Mouse (Mus musculus) liver, embryonic 14.5 days (tissue): ENCODE measurements at regions not wholly inside any gene's neighbourhood (a gene's known extent, or its start where the extent isn't known, plus 50 kb on each side); places are given as distances from the start of the nearest gene placed in this dataset.

ENCODE experiments used
- ATAC-seq: fragments of 200-750 bp; cut with Nextera tagmentation; 2 replicates; pipeline ENCODE4 v1.8.0; 2017; ENCODE audit warnings: moderate number of reproducible peaks, mild to moderate bottlenecking, moderate library complexity; ENCODE audit not compliant: insufficient read depth
- DNase-seq, 3 experiments: peaks; one replicate each; pipeline ENCODE4 v3.0.0-alpha.2; 2012 to 2013; ENCODE audit warnings: low read depth in 3 of 3, low spot score in 3 of 3
- H3K27ac ChIP-seq: fragments of 300-500 bp; sonication (generic); 2 replicates; pipeline ENCODE4 v1.5.1; 2014; ENCODE audit warnings: moderate library complexity, mild to moderate bottlenecking, control low read depth, inconsistent platforms
- H3K27me3 ChIP-seq: fragments of 300-500 bp; sonication (generic); 2 replicates; pipeline ENCODE4 v1.6.1; 2014; ENCODE audit warnings: mild to moderate bottlenecking, low read length, moderate library complexity; ENCODE audit not compliant: control insufficient read depth, insufficient read depth
- H3K36me3 ChIP-seq: fragments of 300-500 bp; sonication (generic); replicated peaks from 2 replicates; pipeline ENCODE4 v1.6.1; 2014; ENCODE audit warnings: low read depth; ENCODE audit not compliant: control insufficient read depth, insufficient read depth
- H3K4me1 ChIP-seq, 2 experiments: fragments of 200-500 bp in 1 of 2; fragments of 300-500 bp in 1 of 2; sonication (generic) in 1 of 2; replicated peaks; 2 replicates each; pipeline ENCODE4 v1.6.1; 2012 to 2014; ENCODE audit warnings: antibody characterized with exemption in 1 of 2, inconsistent platforms in 1 of 2, low read length in 1 of 2; ENCODE audit not compliant: control insufficient read depth in 2 of 2, insufficient read depth in 2 of 2
- H3K4me2 ChIP-seq: fragments of 300-500 bp; sonication (generic); 2 replicates; pipeline ENCODE4 v1.6.1; 2014; ENCODE audit warnings: low read depth, mild to moderate bottlenecking, control low read depth, moderate library complexity
- H3K4me3 ChIP-seq, 2 experiments: fragments of 200-500 bp in 1 of 2; fragments of 300-500 bp in 1 of 2; sonication (generic) in 1 of 2; 2 replicates each; pipeline ENCODE4 v1.5.1; 2012 to 2014; ENCODE audit warnings: low read depth in 2 of 2, low read length in 2 of 2, mild to moderate bottlenecking in 2 of 2, control low read depth in 1 of 2, inconsistent platforms in 1 of 2, moderate library complexity in 1 of 2; ENCODE audit not compliant: insufficient read depth in 1 of 2
- H3K9ac ChIP-seq: fragments of 300-500 bp; sonication (generic); replicated peaks from 2 replicates; pipeline ENCODE4 v1.6.1; 2014; ENCODE audit warnings: mild to moderate bottlenecking, control low read depth, moderate library complexity
- H3K9me3 ChIP-seq: fragments of 300-500 bp; sonication (generic); 2 replicates; pipeline ENCODE4 v1.6.1; 2016; ENCODE audit warnings: low read length, mixed read lengths; ENCODE audit not compliant: control insufficient read depth
- CTCF ChIP-seq: IDR thresholded peaks from 2 replicates; pipeline ENCODE4 v1.5.1; 2016; ENCODE audit warnings: antibody characterized with exemption, low read depth, control low read depth
- EP300 ChIP-seq: IDR thresholded peaks from 2 replicates; pipeline ENCODE4 v1.6.1; 2016; ENCODE audit warnings: antibody characterized with exemption, low read depth
- WGBS: fragments of 180-500 bp; shearing (Covaris S2); extraction: QIAGEN DNeasy Blood & Tissue Kit; methylation state at CpG from one replicate; pipeline ENCODE4 v1.1.7; 2014; ENCODE audit not compliant: insufficient replicate concordance; 5-methylcytosine and 5-hydroxymethylcytosine counted together

DNA sequence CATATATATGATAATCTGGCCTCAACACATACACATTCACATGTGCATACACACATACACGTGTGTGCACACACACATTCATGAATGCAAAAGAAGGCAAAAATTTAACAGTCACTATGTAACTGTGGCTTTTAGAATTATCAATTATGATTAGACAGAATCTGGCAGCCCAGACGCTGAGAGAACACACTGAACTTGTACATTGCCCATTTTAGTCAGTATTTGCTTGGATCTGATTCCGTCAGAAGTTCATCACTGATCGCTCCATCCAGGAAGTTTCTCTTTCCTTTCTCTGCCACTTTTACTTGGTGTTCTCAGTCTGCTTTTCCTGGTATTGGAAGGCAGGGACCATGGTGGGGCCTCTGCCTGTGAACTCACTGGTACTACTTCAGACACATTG is 719.5 kb downstream of the Cypt12 start:
- no peak overlapping the region for H3K4me3 ChIP-seq
- no peaks in the 10 kb centered on the region for H3K36me3 ChIP-seq
- no peak overlapping the region for H3K9ac ChIP-seq
- H3K4me1 ChIP-seq: no peaks in the 10 kb centered on the region
- TF ChIP-seq CTCF (no peak), EP300 (no peak)
- H3K9me3 ChIP-seq: no peaks in the 10 kb centered on the region
- H3K4me2 ChIP-seq: no peak overlapping the region
- H3K27me3 ChIP-seq: no peaks in the 10 kb centered on the region
- WGBS: 69% methylated on average over 4 of the region's 4 CpGs
- DNase-seq (no peak), ATAC-seq (no peak)
- no peak overlapping the region for H3K27ac ChIP-seq

- WGBS: 60% methylated on average over 3 of the region's 3 CpGs
- DNase-seq (no peak), ATAC-seq (no peak)
- Histone ChIP-seq H3K27ac (no peak overlapping the region), H3K4me1 (no peaks in the 10 kb centered on the region), H3K9me3 (no peaks in the 10 kb centered on the region), H3K9ac (no peak overlapping the region), H3K27me3 (no peaks in the 10 kb centered on the region), H3K4me3 (no peak overlapping the region), H3K36me3 (no peaks in the 10 kb centered on the region), H3K4me2 (no peak overlapping the region)
- TF ChIP-seq EP300 (no peak), CTCF (no peak)
Observed at GRCm38 (mm10) chr3:18668936-18669335, 720.7 kb downstream of the Cypt12 start.

GRCm38 (mm10) chr3:18670203-18670700 is 722.0 kb downstream of the Cypt12 start:
- H3K36me3 ChIP-seq: no peaks in the 10 kb centered on the region

GRCm38 (mm10) chr3:18671681-18672080 is 723.5 kb downstream of the Cypt12 start:
- no peak overlapping the region for H3K27ac ChIP-seq
- TF ChIP-seq EP300 (no peak), CTCF (no peak)
- H3K4me1 ChIP-seq: no peaks in the 10 kb centered on the region
- DNase-seq (no peak), ATAC-seq (no peak)
- H3K27me3 ChIP-seq: no peaks in the 10 kb centered on the region
- 36% methylated on average over 1 of the region's 1 CpGs for WGBS
- H3K4me2 ChIP-seq: no peak overlapping the region
- H3K9ac ChIP-seq: no peak overlapping the region
- no peaks in the 10 kb centered on the region for H3K9me3 ChIP-seq
- H3K36me3 ChIP-seq: no peaks in the 10 kb centered on the region
- no peak overlapping the region for H3K4me3 ChIP-seq

More at GRCm38 (mm10) chr3:18670203-18670700, 722.0 kb downstream of the Cypt12 start:
- Histone ChIP-seq H3K4me2 (no peak overlapping the region), H3K4me3 (no peak overlapping the region), H3K27me3 (no peaks in the 10 kb centered on the region), H3K9me3 (no peaks in the 10 kb centered on the region), H3K4me1 (no peaks in the 10 kb centered on the region), H3K9ac (no peak overlapping the region), H3K27ac (no peak overlapping the region)
- 50% methylated on average over 5 of the region's 5 CpGs for WGBS
- TF ChIP-seq EP300 (no peak), CTCF (no peak)
- no peak for DNase-seq
- no peak for ATAC-seq

- TF ChIP-seq CTCF (no peak), EP300 (no peak)
- Histone ChIP-seq H3K27me3 (no peaks in the 10 kb centered on the region), H3K27ac (no peak overlapping the region), H3K4me2 (no peak overlapping the region), H3K9ac (no peak overlapping the region), H3K9me3 (no peaks in the 10 kb centered on the region), H3K4me1 (no peaks in the 10 kb centered on the region), H3K36me3 (no peaks in the 10 kb centered on the region), H3K4me3 (no peak overlapping the region)
- DNase-seq (no peak), ATAC-seq (no peak)
- 69% methylated on average over 6 of the region's 6 CpGs for WGBS
Observed at GRCm38 (mm10) chr3:18683346-18684101, 735.3 kb downstream of the Cypt12 start.
